Mouse (Mus musculus) right cerebral cortex, postnatal 4 days (tissue): ENCODE measurements around the gene Slc22a12.
A peak's percentile ranks its signal among the peaks of the same experiment; 100 is the strongest.

ENCODE experiments used
- DNase-seq: peaks from one replicate; pipeline ENCODE4 v3.0.0-alpha.2; 2022

The Slc22a12 gene

DNA sequence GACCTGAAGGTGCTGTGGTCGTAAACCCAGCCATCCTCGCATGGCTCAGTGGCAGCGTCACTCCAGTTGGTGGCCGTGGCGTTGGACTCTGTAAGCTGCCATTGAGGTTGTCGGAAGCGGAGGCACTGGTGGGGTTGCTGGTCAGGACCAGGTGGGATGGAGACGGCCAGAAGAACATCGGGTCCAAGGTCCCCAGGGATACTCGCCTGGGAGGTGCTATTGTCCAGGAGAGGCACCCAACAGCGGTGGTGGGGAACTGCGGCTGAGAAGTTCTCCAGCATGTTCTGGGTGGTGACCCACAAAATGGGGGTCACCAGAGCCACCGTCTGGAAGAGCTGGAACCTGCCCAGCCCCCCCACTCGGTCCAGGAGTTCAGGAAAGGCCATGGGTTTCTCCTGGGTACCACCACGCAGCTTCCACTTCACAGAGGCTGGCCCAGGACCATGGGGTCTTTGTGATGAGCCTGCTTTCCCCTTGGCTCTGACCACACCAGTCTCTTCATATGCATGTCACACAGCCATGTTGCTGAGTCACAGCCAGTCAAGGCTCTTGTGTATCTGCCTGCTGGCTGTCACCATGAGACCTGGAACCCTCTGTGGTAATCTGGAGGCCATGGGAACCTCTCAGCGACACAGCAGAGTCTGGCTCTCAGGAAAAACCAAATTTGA, at the start of gene Slc22a12:
TSS of gene Slc22a12 (minus strand) at position 666 of the 668 bp plus-strand sequence.
- peak; percentile 3 for DNase-seq

DNA sequence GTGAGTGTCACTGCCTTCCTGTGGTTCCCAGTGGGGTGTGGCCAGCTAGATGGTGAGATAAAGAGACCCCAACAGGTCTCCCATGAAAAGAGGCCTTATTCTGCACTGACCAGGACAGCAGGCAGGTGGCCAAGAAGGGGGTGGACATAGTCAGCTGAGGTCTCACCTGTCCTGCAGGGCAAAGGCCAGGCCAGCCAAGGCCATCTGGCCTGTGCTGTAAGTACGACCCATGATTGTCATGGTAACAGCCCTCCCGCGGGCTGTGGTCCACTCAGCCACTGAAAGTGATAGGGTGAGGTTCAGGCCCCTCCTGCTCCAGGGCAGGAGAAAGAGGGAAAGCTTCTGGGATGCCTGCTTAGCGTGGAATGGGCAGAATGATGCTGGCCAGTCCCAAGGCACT, 29.2 kb upstream of the Slc22a12 start:
- DNase-seq: no peak

DNA sequence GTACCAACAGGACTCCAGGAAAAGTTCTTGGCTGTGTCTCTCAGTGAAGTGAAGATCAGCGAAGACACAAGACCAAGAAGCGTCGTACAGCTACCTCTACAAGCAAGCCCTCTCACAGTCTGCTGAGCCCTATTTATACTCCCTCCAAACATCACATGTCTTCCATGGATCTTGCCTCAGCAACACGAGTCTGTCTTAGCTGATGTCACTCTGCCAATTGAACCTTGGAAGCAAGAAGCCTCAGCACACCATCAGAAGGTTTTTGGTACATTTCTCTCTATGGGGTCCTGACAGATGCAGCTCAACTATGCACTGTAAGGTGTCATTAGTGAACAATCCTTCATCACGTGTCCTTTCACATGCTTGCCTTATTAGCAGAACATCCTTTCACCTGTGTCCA, 28.6 kb upstream of the Slc22a12 start:
- no peak for DNase-seq

DNA sequence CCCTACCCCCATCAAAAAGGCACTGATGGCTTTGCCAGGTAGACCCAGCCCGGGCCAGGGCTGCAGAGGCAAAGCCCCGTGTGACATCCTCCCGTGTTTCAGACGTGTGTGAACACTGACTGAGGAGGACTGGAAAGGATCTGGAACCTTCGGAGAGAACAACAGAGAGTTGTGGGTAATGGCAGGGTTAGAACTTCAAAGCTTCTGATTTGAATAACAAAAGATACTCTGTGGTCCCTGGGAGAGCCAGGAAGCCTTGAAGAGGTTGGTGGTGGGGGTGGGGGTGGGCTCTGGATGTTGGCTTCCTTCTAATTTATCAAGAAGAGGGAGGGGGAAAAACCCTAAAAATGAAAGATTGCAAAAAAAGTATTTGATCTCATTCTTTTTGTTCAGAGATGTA, 26.7 kb upstream of the Slc22a12 start:
- no peak for DNase-seq

DNA sequence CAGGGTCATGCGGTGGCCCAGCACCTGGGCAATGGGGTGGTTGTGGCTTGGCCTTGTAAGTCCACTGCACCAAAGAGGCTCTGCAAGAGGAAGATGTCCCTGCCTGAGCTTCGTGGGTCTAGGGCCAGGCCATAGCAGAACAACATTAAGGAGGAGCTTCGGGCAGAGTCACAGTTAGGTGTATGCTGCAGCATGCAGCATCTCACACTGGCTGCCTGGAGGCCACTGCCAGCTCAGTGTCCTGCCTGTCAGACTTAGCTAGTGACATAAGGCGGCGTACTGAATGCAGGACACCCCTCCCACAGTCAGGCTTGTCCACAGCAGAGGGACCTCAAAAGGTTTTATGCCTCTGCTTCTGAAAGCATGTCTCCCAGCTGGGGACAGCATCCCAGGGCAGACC, 26.2 kb upstream of the Slc22a12 start:
- DNase-seq: no peak

DNA sequence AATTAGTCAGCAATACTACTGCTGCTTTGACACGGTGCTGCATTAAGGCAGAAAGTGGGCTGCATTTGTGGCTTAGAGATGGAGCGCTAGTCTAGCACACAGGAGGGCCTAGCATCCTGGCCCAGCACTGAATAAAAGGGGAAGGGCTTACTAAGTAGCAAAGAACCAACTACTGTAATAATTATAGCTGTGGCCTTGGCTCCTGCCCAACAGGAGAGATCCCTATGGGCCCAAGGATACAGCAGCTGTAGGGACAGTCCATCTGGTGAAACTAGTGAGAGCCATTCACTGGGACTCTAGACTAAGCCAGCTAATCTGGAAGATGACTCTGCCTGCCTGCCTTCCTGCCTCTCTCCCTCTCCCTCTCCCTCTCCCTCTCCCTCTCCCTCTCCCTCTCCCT, 23.6 kb upstream of the Slc22a12 start:
- DNase-seq: no peak

DNA sequence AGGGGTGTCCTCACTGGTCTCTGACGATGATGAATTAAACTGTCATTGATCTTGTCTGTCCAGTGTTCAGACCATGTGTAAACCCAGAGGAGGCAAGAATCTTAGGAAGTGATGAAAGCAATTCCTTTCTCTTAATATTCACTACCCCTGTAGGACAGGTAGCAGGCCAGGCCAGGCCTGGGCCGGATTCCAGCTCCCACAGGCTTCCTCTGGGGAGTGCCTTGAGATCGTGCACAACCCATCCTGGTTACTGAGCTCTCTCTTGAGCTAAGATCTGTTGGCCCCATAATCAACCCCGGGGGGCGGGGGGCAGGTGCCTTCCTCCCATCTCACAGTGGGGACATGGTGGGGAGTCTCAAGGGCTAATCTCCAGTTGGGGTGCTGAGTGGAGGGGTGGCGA, 22.3 kb upstream of the Slc22a12 start:
- no peak for DNase-seq

DNA sequence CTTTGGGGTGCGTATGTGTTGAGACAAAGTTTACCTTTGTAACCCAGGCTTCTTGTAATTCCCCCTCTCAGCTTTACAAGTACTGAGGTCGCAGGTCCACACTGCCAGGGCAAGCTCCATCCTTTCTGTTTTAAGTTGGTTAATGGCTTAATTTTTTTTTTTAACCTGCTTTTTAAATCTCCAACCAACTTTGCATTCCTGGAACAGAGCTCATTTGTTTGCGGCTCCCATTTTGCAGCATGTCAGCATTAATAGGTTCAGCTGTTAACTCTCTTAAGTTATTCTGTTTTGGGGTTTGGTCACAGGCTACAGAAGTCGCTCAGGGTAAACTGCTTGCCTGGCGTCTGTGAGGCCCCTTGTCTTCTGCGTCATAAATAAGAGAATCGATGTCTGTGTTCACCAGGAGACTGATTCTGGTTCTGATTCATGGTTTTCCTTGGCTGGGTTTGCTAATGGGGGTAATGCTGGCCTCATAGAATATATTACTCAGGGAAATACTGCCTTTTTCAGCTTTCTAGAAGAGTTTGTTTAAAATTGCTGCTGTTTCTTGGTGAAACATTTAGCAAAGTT, 17.5 kb upstream of the Slc22a12 start:
- no peak for DNase-seq

DNA sequence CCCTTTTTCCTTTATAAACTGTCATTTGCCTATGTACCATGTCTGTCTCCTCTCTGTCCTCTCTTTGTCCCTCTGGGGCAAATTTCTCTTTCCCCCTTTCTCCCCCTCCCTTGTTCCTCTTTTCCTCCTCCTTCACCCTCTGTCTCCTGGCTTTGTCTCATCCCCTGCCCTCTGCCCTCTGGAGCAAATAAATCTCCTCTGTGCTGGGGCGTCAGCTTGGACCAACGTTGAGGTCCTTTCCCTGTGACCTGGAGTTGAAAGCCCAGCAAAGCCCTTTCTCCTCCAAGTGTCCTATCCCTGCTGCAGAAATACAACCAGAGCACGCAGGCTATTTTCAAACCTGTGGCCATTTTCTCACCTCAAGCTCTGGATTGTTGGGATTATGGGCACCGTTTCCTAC, 16.7 kb upstream of the Slc22a12 start:
- DNase-seq: no peak

DNA sequence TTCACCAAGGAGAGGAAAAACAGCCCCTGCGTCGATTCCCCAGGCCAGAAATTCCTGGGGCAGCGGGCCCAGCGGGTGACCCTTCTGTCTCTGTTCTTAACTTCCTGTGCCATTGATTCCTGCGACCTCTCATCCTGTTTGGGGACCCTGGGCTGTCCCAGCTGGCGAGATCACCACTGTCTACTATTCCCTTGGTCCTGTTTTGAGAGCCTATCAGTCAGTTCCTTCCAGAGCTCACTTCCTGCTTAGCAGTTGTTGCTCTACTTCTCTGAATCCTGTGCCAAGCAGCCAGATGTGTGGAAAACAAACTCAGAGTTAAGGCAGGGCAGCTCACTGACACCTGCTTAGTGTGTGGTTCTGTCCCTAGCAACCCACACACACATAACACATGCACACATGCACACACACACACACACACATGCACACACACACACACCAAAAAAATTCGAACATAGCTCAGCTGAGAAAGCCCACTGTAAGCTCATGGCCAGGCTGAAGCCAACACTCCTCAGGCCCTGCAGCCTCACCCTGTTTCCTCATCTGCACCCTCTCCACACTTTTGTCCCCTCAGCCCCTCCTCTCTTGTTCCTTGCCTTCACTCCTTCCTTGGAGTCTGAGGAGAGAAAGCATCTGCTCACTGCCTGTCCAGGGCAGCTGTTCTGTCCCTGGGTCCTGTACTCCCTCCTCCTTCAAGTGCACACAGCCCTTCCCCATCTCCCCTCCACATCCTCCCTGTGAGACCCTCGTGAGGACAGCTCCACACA, 11.2 kb upstream of the Slc22a12 start:
- DNase-seq: no peak

DNA sequence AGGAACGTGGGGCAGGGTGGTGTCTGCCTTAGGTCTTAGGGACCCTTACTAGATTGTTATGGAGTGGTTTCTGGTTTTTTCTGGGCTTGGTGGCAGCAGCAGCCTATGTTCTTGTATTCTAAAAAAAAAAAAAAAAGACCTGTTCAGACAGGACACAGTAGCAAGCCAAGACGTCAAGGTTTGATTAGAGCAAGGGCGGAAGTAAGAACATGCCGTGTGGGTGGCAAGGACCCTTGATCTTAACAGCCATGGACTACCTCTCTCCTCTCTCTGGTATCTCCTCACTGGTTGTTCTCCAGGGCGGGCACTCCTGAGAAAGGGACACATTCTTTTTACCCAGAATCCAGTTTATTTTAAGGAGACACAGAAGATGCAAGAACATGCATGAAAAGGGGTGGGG, 10.3 kb upstream of the Slc22a12 start:
- DNase-seq: no peak

DNA sequence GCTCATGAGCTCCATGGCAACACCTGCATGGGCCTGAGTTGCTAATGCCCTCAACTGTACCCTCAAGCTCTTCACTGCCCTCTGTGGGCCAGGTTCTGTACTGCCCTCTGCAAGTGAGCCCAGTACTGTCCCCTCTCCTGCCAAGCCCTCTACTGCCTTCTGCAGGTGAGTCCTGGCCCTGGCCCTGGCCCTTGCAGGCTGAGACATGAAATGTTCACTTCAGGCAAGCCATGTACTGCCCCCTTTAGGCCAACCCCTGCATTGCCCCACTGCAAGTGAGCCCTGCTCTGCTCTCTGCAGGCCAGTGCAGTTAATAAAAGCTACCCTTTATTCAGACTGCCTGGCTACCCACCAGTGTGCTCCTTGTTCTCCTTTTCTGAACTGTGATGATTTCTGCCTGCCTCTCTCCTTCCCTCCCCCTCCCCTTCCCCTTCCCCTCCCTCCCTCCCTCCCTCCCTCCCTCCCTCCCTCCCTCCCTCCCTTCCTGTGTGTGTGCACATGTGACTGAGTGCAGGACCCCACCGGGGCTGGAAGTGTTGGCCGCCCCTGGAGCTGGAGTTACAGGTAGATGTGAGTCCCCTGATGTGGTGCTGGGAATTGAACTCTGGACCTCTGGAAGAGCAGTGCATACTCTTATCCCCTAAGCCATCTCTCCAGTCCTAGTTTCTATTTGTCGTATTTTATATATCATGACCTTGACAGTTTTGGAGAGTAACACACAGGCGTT, 9.6 kb upstream of the Slc22a12 start:
- peak; percentile 55 for DNase-seq

DNA sequence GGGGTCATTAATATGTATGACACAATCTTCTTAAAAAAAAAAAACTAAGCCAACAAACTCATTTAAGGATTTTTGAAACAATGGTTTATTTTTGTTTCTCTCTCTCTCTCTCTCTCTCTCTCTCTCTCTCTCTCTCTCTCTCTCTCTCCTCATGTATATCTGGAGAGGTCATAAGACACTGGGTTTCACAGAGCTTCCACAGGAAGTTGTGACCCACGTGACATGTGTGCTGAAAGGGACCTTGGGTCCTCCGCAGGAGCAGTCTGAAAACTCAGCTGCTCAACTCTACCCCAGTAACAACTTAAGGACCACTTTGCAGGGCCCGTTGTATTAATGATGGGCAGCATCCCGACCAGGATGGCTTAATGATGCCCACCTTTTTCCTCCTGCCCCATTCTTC, 8.4 kb upstream of the Slc22a12 start:
- DNase-seq: no peak

DNA sequence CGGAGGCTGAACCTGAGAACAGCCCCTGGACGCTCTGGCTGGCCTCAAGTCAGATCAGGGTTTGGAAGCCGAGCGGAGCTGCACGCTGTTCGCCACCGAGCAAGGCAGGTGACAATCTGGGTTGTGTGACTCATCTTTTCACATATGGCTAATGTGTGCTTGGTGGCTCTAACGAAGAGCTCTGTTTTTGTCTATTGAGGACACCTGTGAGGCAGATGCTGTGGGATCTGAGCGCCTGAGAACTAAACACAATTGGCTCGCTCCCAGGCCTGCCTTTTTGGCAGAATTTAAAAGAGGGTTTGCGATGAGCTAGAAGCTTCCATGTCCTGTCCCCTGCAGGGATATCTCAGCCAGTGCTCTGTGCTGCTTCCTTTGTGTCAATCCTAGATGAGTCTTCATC, 6.7 kb upstream of the Slc22a12 start:
- peak; percentile 60 for DNase-seq

DNA sequence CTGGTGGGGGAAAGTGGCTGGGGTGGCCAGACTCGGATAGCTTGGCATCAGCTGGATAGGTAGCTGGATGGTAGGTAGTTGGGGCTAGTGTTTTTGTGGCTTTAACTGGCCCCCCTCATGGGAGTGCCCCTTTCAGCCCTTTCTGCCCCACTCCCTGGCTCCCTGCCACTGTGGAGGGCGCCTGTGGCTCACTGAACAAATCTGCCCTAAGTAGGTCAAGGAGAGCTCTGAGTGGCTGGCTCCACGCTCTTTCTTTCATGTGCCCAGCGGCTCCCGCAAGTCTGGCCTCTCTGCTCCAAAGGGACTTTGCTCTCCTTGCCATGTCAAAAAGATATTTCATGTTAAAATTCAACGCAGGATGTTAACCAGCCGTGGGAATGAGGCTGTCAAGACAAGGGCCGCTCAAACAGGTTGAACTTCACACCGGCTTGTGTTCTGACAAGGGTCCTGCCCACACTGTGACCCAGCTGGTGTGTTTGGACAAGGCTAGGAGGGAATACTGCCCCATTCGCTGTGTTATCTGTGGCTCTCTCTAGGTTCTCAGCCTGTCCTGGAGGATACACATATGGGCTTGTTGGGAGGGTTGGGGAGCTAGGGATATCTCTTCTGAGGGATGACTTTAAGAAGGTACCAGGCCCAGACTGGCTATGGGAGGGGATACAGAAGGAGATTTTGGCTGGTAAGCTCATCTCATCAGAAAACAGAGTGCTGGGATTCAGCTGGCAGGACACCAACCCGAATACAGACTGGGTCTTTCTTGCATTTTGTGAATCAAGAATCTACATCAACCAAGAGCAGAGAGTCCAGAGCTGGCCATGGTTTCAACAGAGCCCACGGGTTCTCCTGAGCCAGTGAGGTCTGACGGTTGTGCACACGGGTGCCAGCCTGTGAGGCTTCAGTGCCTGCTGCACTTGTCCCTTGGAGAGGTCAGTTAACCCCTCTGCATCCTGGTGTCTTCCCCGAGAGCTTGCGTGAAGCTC, 5.9 kb upstream of the Slc22a12 start:
- DNase-seq: peak; percentile 71

DNA sequence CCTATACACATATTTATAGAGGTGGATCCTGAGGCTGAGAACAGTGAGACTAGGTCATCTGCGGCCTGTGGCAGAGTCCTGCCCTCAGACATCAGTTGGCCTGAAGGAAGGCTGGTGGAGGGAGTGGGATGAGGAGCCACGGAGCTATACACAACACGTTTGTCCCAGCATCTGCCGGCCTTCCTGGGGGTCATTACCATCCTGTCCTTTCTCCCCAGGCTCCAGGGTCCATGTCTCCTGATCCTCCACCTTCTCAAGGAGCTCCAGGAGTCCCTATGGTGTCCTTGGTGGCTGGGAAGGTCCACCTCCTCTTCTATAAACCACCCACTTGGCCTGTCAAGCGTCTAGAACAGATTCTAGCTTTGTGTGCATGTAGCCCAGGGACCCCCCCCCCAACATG, 5.0 kb upstream of the Slc22a12 start:
- DNase-seq: no peak

DNA sequence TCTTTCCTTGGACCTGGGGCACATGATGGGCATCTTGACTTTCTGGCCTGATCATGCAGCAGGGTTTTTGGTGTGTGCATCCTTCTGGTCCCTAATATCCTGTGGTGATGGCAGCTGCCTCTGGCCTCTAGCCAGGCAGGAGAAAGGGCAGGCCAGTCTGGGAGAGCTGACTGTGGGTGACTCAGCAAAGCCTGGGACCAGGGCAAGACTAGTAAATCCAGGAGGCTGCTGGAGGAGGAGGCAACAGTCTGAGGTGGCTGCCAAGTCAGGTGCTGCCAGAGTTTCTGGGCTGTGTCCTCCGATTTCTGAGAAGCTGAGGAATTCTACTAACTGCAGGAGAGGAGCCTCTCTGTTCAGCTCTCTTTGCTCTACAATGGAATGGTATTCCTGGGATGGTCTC, 3.3 kb upstream of the Slc22a12 start:
- DNase-seq: no peak

DNA sequence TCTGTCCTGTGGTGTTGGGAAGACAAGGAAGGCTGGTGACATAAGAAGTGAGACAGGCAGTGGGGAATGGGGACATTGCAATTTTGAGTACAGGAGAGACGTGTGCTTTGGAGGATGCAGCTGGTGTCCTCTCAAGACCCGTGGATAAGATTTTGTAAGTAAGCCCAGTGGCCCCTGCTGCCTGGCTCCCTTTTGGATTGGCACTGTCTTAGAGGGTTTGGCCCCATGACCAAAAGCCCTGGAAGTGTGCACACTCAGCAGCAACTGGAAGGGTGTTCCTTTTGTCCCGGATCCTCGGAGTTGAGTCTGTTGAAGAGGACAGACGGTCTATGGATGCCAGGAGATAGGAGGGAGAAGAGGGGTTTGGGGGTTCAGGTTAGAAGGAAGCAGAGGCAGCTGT, 2.6 kb upstream of the Slc22a12 start:
- DNase-seq: no peak

DNA sequence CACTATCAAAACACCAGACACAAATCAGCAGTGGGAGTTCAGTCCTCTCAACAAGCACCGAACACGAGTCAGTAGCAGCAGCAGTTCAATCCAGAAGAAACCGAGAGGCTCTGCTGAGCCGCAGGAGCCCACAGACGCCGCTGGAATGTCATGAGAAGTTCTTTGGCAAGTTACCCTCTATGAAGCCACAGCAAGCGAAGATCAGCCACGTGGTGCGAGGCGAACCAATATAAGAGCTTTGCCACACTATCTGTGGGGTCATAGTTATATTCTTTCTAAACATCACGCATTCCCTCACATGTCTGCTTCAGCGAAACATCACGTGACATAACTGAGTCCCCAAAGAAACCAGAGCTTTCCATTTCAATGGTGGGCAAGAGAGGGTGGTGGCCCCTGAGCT, 1.9 kb upstream of the Slc22a12 start:
- no peak for DNase-seq

DNA sequence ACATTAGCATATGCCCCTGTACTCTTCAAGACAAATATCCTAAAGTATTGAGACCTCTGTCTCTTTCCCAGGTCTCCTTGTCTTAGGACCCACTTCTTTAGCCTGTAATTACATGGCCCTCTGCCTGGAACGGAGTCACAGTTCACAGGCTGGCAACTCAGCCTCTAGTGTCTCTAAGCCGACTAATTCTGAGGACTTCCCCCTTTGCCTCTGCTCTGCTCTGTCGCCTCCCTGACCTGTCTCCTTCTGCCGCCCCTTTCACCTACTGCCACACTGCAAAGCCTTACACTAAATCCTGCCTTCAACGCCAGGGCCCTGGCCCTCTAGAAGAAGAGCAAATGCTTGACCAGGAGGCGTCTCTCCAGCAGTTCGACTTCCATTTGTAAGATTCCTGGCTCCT, 686 bp upstream of the Slc22a12 start:
- no peak for DNase-seq

DNA sequence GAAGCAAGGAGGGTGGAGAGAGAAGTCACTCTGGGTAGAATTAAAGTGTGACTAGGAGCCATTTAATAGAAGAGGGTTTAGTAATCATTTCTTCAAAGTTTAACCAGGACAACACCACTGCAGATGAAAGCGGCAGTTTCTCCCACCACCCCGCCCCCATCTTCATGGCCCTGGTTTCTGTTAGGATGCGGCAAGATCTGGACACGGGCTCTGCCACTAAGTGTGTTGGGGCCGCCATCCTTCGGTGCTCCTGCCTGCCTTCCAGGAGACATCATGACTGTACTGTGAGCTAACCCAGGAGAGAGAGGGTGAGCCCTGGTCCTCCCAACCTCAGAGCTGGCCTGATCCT, 177 bp upstream of the Slc22a12 start:
- no peak for DNase-seq

DNA sequence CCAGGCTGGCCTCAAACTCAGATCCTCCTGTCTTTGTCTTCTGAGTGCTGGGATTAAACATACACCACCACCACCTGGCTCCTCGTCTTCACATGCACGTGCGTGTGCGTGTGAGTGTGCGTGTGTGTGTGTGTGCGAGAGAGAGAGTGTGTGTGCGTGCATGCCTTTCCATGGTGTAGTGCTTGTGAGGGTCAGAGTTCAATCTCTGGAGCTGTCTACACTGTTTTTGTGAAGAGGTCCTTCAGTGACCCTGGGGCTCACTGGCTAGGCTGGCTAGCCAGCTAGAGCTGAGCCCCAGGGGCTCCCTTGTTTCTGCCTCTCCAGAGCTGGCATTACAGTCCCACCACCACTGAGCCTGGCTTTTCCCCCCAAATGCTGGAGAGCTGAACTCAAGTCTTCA, 1.3 kb downstream of the Slc22a12 start:
- DNase-seq: no peak

DNA sequence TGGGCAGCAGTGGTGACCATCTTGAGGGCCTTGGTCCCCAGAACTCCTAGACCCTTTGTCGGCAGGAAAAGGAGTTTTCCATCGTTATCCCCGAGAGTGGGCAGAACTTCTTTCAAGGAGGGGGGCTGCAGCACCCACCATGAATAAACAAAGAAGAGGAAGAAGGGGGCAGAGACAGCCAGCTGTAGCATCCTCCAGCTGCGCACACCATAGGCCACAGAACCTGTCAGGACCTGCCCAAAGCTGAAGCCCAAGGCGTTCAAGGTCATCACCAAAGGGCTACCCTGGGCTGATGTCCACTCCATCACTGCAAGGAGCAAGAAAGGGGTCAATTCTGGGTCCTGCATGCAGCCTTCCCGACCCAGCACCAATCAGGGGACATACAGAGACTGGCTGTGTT, 2.6 kb downstream of the Slc22a12 start:
- DNase-seq: no peak
